Mouse (Mus musculus) lung, postnatal 4 days (tissue): Measurements from ENCODE around the gene Alg2.

Source experiments
- DNase-seq, 2 experiments: peaks; one replicate each; pipeline ENCODE4 v3.0.0; 2021

The Alg2 gene

DNA sequence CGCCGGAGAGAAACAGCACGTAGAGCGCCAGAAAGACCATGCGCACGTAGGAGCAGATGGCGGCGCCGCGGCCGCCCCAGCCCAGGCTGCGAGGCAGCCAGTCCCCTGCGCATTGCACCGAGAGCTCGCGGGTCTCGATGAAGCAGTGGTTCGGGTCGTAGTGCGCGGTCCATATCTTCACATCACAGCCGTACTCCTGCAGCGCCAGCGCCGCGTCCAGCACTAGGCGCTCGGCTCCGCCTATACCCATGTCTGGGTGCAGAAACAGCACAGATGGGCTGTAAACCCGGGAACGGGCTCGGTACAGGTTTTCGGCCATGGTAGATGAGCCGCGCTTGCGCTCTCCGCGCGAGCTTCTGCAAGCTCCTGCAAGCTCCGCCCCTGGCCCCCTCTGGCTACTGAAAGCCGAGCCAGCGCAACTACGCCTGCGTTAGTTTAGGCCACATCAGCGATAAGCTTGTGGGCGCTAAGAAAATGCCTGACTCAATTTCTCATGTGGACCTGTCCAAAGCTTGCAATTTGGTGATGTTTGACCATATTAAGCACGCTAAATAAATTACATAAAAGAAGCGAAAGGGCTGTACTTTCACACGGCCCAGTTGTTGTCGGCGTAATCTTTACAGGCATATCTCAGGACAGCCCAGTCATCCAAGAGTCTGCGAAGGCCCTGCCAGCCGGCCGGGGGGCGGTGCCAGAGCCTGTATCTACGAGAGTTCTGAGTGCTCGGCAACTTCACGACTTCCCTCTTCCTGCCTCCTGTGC lies at the start of gene Alg2, which contains the start of gene Sec61b:
TSS of gene Alg2 (minus strand) at position 366 of the 762 bp plus-strand sequence.
TSS of gene Sec61b (plus strand) at position 691 of the 762 bp plus-strand sequence.
- peak; percentile 96 to 98 for DNase-seq

DNA sequence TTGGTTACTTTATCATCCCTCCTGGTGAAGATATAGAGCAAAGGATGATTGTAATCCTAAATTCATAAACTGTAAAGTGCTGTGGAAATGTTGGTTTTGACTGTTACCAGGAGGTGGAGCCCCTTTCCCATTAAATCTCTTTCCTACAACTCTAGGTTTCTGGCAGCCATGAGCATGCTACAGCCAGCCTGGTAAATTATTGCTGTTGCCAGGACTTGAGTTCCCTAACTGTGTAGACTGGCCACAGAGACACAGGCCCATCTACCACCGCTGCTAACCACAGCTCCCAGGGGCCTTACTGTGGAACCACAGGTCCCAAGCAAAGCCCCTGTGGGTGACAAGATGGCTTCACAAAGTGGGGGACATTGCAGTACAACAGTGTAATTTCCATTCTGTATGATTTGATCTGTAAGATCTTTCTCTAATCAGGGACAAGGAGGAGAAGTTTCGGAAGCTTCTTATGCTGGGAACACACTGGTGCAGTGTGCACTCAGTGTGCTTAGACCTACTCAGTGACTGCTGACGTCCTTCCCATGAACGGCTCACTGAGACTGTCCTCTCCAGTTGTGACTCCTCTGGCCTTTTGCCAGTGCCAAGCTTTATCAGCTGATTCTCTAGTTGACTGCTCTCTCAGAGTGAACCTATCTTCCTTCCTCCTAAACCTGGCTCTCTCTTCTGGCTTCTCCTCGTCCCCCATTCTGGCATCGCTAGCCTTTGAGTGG lies 47.9 kb upstream of the Alg2 start:
- DNase-seq = peak in 1 of 2 experiments; percentile 9

DNA sequence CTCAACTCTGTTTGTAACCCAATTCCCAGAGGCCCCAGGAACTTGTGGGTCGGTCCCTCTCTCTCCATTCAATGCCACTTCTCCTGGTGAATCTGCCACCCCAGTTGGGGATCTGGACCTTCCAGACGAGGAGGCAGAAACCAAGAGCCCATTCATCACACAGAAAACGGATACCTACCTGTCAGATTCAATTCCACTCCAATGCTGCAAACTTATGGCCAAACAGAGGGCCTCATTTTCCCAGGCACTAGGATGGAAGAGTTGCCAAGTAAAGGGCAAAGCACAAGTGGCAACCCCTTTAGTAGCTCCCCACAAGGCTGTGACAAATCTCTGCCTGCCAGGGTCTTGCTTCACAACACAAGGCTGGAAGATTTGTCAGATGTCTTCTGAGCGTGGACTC lies 45.9 kb upstream of the Alg2 start:
- DNase-seq = no peak

DNA sequence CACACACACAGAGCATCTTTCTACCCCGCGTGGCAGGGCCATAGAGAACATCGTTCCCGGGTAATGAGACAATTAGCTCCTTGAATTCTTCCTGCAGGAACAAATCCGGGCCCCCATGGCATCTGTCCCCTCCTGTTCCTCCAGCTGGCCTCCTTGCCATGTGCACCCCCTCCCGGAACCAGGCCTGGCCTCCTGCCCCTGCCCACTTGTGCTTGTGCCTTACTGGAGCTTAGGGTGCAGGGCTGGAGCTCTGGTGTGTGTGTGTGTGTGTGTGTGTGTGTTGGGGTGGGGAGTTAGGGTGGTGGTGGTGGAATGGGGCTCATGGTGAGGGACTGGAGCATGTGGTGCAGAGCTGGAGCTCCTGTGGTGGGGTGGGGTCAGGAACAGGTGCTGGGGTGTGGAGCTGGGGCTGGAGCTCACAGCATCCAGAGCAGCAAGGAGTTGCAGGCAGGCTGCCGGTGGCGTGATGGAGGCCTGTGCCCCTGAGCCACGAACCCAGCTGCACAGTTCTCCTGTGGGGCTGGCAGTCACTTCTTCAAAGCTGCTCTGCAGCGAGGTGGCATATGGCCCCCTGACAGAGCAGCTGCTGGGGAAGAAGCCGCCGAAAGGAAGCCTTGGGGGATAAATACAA lies 44.5 kb upstream of the Alg2 start:
- no peak for DNase-seq

DNA sequence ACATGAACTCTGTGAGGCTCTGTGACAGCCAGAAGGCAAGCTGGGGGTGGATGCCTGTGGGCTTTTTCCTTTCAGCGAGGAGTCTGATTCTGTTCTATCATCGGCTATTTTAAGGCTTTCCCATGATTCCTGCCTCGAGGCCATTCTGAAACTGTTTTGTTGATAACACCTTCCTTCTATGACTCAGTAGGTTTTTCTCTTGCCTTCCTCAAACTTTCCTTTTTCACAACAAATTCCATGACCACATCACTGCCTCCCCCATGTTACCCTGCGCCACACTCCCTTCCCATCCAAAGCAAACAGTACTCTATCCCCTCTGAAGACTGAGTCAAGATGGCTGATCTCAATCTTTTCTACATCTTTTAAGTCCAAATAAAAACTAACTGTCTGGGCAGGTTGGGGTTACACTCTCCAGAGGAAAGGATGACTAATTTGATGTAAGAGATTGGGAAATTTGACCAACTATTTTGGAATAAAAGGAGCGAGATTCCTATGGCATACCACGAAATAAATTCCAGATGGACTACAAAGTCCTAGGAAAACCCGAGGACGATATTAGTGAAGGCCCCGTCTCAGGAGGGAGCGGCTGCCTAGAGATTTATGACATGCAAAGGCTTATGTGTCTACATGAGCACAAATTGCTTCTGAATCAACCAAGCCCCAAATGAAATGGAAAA lies 30.8 kb upstream of the Alg2 start:
- DNase-seq = no peak

DNA sequence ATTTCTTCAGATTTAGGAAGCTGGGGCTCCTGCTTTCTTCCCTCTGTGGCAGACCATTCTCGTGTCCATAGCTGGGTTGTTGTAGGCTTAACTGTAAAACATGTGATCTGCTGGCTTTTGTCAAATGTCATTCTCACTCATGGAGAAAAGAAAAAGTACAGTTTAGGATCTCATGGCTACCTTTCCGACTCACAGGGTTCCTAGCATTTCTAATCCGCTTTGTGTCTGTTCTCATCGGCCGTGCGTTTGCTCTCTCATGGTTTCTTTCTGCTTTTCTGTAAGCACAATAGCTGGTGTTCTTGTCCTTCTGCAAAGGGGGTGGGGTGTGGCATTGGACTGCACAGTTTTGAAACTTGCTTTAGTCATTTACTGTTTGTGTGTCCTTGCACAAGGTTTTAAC lies 28.9 kb upstream of the Alg2 start:
- DNase-seq = no peak

DNA sequence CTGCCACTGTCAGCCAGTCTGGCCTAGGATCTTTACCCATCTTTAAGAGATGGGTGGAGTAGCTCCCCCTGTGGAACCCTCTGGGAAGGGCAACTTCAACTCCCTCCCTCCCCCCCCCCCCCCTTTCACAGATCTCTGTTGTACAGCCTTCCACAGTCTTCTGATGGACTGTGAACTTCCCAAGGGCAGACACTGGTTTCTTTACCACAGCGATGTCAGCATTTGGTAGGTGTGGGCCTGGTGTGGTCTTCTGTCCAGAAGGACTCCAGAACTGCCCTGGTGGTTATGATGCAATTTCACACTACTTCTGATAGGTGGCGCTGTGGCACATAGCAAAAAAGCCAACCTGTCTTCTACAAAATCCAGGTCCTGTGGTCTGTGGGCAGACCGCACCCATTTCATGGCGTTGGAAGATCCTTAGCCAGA lies 28.4 kb upstream of the Alg2 start:
- DNase-seq = peak in 1 of 2 experiments; percentile 48

DNA sequence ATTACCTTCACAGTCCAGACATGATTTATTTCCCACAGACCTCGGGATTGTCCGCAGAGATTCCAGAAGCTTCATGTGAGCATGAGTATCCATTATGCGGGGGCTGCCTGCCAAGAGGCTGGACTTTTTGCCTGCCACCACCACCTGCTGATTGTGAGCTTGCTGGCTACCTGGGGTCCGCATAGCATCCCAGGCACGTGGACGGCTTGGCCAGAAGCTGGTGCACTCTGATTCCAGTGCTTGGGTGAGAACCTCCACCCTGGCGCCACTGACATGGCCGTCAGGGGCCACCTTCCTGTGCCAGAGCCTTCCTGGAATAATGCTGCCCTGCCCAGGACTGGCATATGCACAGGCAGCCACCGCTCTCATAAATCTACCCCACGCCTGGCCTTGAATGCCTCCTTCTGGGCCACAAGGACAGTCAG lies 25.0 kb upstream of the Alg2 start:
- DNase-seq = no peak

DNA sequence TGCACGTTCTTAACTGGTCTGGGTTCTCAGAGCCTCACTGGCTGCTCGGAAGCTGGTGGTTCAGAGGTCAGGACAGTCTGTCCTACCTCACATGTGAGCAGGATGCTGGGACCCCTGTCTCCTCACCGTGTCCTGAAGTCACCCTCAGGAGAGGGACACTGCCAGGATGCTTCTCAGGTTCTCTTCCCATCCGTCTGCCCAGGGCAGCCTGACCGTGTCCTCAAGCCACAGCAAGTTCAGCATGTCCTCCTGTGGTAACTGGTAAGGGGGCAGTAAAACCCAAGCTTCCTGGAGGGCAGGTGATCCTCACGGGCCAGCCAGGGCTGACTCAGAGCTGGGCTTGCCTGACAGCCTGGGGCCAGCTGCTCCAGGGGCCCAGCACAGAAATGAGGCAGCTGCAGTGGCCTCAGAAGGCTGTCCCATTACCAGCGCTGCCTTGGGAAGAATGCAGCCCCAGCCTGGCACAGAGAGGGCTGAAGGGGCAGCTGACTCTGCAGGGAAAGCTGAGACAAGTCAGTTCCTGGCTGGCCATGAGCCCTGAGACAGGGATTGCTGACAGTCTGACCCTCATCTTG lies 23.8 kb upstream of the Alg2 start:
- no peak for DNase-seq

DNA sequence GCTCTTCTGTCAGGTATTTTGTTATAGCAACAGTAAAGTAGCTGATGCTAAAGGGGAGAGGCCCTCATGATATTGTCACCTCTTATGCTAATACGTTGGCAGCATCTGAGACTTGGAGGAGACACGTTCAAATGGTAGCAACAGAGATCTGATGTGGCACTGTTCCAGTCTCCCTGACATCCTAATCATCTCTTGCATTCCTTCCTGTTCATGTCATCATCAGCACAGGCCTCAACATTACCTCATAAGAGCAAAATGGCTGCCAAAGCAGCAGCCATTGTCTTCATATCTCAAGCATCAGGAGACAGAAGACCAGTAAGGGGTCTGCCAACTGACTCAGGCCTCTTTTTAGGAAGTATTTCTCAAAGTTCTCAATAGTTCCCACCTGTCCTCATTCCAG lies 20.6 kb upstream of the Alg2 start:
- DNase-seq = no peak

DNA sequence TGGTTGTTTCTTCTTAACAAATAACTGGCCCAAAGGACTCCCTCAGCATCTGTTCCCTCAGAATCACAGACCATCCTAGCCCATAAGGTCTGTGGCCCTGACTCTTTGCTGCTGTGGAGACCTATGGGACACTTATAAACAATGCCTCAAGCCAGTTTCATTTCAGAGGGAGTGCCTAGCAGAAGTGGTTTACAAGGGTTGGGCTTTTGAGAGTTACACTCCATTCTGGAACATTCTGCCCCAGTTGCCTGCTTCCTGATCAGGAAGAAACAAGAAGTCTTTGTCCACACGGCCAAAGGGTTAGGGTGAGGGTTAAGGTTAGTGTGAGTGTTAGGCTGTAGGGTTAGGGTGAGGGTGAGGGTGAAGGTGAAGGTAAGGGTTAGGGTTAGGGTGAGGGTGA lies 20.0 kb upstream of the Alg2 start:
- DNase-seq = no peak

DNA sequence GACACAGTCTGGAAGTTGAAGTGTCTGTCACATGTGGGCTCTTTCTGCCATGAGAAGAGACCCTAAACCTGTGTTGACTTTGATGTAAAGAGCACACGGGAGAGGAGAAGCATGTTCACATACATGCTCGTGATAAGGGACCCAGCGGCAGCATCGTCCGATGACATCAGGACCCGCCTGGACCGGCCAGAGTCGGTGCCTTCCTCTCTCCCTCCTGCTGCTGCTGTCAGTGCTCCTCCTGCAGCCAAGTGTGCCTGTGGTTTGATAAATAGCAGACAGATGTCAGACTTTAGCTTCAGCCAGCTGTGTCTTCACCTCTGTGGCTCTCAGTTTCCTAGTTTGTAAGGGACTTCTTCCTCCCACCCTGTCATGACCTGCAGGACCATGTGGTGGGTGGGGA lies 19.3 kb upstream of the Alg2 start:
- no peak for DNase-seq

DNA sequence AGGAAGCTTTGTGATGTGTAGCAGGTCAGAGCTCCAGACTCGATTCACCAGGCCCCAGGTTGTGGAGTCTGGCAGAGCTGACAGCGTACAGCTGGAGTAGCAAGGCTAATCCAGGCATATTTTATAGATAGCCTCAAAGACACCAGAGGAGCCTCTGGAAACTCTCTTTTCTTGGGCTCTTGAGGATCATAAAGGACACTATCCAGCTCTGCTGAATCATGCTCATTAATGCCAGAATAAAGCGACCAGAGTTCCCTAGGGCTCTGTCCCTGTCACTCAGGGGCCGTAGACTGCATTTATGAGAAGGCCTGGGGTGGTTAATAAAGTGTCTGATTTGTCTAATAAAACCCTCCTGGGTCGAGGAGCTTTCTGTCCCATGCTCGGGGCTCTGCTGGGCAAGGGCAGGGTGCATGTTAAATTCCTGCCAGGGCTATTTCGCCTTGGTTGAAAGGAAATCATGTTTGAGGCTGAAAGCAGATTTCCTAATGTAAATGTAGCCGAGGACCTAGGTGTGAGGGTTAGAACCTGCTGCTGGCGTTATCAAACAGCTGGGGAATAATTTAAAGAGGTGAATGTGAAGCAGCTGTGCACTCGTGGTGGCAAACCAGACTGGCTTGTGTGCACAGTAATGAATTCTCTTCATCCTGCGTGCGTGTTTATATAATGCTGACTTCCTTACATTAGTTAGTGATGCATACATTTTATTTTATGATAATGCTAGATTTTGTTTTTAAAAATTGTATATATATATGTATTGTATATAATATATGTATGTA lies 18.4 kb upstream of the Alg2 start:
- no peak for DNase-seq

DNA sequence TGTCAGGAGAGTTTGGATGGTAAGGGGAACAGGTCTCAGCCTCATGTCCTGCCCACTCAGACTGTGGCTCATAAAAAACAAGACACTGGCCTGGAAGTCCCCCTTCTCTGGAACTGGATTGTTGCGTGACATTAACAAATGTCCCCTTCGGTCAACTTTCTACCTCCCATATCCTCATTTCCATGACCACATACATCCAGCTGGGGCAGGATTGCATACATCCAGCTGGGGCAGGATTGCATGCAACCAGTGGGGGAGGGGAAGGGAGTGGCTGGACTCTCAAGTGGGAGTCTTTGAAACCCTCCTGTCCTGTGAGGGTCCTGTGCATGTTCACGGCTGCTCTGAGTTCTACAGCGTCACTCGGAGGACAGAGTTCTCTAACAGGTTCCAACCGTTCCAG lies 17.1 kb upstream of the Alg2 start:
- DNase-seq = no peak

DNA sequence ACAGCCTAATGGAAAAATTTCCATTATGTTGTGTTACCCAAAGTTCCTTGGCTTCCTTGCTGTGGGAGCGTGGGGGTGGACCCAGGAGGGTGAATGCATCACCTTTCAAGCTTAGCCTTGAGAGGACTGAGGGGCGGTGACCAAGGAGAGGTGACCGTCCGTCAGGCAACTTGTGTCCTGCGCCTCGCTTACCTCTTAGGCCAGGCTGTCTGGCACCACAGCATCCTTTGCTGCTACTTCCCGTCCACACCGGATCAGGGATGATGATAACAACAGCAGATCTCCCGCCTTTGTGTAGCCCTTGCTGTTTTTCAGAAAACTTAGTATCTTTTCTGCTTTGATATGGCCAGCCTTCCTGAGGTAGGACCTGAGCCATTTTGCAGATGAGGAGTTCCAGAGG lies 6.4 kb upstream of the Alg2 start:
- DNase-seq = no peak

DNA sequence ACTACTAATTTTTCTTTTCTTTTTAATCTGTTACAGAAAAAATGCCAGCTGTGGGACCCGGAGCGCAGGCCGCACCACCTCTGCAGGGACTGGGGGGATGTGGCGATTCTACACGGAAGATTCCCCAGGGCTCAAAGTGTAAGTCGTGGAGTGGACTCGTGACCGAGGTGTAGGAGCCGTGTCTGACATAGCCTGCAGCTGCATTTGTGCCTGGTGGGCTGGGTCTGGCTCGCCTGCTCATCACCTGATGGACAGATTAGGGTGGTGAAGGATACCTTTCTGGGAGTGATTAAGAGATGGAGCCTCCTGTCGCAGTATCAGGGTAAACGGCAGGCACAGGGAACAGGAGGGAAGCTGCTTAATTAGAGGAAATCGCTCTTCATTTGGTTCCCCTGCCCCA lies 6.0 kb upstream of the Alg2 start:
- DNase-seq = no peak

DNA sequence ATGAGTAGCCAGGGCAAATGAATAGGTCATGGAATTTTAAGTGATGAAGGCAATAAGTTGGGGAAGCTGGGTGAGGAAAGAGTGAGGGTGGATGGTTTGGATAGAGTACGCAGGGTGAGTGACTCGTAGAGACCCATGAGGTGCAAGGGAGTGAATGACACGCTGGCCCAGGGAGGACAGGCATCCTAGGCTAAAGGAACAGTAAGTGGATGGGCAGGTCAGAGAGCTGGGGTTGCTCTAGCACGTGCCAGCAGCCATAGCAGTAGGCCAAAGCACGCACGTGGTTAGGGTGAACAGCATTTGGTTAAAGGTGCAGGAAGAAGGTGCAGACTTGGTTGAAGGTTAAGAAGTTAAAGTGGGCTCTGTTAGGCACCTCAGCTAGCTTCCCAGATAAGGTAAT lies 3.4 kb upstream of the Alg2 start:
- no peak for DNase-seq

DNA sequence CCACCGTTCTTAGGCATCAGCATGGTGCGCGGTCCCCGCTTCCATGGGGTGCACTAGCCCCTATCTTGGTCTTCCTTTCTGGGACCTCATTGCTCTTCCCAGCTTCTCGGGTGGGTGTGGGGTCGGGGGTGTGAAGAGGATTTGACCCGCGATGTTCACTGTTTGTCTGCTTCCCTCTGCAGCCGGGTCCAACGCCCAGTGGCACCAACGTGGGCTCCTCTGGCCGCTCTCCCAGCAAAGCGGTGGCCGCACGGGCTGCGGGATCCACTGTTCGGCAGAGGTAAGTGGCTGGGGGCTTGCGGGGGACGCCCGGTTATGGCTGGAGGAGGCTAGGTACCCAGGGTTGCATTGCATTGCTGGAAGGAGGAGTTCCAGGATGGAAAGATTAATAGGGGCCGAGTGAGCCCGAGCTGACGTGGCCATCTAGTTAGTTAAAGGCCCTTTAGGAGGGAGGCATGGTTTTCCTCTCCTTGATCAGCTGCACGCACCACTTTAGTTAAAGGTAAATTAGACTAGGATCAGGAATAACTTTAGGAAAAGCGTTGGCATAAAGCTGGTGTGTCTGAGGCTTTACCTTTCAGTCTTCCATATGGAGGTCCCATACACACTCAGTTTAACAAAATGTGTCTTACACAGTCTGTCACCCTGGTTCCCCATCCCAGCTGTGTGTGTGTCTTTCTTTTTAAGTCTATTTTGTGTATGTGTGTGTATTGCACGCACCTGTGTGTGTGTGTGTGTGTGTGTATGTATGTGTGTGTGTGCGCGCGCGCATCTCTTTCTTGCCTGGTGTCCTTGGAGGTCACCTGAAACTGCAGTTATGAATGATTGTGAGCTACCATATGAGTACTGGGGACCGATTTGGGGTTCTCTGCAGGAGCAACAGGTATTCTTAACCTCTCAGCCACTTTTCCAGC lies 854 bp upstream of the Alg2 start:
- no peak for DNase-seq

DNA sequence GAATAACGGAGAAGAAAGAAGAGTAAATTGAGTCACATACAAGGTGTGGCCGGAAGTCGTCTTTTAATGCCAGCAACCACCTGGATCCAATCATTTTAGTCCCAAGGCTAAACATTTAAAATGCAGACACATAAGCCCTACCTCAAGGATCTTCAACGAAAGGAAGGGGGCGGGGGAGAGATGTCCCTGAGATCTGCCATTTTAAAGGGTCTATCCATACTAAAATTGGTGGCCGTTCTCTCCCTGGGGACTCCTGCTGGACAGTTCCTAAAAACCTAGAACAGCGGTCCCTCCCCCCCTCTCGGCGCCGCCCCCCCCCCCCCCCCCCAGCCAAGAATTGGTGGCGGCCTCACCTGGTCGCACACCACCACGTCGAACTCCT lies 556 bp downstream of the Alg2 start:
- no peak for DNase-seq

DNA sequence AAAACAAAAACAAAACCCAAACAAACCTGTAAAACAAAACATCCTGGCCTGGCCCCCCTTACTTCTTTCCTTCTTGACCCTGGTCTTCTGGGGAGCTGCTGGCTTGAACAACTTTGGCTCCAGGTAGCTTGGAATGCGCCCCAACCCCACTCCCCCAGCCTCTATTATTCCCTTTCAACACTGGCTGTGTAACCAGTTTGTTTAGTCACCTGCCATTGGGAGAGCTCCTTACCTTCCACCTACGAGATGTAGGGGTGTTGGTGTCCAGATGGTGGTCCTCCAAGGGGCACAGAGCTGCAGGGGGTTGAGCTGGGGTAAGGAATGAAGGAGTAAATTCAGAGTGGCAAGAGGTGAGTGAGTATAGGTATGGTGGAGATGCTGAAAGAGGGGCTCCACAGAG lies 6.9 kb downstream of the Alg2 start:
- DNase-seq = no peak
